Mouse (Mus musculus) liver, embryonic 14.5 days (tissue): ENCODE measurements around the gene Mrpl33.

Experiments
- CTCF ChIP-seq: IDR thresholded peaks from 2 replicates; pipeline ENCODE4 v1.5.1; 2016; ENCODE audit warnings: antibody characterized with exemption, low read depth, control low read depth
- EP300 ChIP-seq: IDR thresholded peaks from 2 replicates; pipeline ENCODE4 v1.6.1; 2016; ENCODE audit warnings: antibody characterized with exemption, low read depth

GRCm38 (mm10) chr5:31655688-31656190, 59.0 kb downstream of the Mrpl33 start:
- no peak for TF ChIP-seq EP300
- TF ChIP-seq CTCF: no peak
